Mouse (Mus musculus): ENCODE data around the gene Ppwd1.
"Not testable (repeated sequence)": the region's sequence is repeated elsewhere in the genome, so short reads cannot be mapped to it uniquely, and the experiment has no call there.

The Ppwd1 gene

DNA sequence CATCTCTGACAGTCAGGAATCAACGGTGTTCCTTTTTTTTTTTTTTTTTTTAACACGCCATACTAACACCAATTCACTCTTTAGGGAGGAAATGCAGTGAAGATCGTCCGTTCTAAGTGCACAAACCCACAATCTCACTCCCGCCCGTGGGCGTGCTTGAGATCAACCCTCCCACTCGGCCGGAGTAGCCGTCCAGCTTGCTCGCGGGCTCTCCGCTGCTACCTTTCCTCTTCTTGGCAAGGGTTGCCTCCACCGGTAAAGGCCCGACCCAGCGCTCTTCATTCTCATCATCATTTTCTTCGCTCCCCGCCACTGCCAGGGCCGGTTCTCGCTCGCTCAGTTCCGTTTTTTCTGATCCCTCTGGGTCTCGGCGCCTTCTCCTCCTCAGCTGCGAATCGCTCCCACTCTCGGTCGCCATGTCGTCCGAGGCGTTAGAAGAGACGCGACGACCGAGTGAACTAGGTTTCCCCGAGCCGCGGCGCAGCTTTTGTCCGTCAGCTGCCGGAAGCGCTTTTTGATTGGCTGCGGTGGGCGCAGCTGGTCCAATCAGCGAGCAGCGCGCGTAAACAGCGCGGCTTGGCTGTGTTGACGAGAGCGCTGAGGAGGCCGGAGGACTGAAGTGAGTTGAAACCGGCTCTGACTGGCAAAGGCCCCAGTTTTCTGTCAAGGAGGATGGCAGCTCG is at the start of gene Ppwd1, which contains the start of gene Cenpk:
Gene Ppwd1, minus strand, starts transcription at position 460 of the 683 bp plus-strand sequence.
Gene Cenpk, plus strand, starts transcription at position 228 of the 683 bp plus-strand sequence.
- peak; percentile 96 for DNase-seq (ENCODE audit: low spot score)

DNA sequence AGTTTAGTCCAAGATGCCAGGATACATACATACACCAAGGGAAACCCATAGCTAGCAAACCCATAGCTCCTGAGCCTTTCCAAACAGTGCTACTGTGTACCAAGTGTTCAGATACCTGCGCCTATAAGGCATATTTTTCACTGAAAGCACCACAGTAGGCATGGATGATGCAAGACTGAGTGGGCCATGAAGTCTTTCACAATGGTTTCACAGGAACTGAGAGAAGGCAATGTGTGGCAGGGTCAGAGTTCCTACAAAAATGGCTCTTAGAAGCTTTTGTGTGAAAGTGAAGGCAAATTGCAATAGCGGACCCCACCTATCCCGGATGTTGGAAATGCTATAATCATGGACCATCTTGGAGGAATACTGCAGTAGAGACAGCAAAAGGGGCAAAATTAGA is 30.4 kb upstream of the Ppwd1 start:
- DNase-seq (ENCODE audit: low spot score) = no peak

DNA sequence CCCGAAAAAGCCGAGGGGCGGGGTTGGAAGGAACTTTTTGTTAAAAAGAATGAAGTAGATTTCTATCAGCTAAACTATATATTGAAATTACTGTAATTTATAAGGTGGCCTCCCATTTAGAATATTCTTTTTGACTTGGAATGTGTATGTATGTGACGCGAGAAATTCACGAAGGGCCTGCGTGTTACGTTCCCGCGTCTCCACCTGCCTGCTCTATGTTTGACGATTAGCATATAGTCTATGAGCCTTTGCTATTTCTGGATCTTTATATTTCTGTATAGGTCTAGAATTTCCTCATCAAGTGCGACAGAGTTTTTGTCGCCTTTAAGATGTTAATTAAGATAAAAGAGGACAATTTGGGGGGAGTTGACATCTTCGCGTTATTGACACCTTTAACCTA is 538 bp upstream of the Ppwd1 start:
- no peak for DNase-seq (ENCODE audit: low spot score)

DNA sequence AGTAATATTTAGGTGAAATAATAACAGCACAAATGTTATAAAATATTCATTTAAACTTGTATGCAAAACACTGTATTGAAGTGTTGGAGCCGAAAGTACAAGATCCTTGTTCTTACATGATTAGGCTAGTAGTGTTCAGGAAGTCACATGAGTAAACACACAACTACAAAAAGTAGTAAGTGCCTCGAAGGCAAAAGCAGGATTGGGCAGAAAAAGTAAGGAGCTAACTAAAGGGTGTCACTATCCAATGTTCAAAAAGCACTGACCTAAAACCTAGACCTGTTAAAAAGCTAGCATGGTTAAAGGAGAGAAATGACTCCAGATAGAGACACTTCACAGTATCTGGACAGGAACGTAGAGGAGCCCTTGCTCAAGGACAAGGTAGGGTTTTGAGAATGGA is 1.2 kb downstream of the Ppwd1 start:
- DNase-seq (ENCODE audit: low spot score) = no peak

DNA sequence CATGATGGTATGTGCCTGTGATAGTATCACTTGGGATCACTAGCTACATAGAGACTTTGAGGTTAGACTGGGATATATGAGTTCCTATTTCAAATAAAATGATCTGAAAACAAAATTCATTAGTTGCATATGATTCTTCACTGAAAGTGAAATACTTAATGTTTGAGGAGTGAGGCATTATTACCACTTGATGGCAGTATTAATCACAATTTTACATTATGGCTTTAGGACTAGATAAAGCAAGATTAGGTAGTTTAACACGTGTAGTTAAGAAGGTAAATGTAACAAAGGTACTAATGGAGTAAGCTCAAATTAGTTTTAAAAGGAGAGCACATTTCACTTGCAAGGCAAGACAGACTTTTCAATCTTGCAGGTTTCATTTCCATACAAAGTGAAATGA is 24.3 kb downstream of the Ppwd1 start:
- no peak for DNase-seq (ENCODE audit: low spot score)

DNA sequence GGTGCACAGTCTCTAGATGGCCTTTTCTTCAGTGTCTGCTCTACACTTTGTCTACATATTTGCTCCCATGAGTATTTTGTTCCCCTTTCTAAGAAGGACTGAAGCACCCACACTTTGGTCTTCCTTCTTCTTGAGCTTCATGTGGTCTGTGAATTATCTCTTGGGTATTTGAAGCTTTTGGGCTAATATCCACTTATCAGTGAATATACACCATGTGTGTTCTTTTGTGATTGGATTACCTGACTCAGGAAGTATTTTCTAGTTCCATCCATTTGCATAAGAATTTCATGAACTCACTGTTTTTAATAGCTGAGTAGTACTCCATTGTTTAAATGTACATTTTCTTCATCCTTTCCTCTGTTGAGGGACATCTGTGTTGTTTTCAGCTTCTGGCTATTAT is 32.8 kb downstream of the Ppwd1 start:
- not testable (repeated sequence) for DNase-seq (ENCODE audit: low spot score)

DNA sequence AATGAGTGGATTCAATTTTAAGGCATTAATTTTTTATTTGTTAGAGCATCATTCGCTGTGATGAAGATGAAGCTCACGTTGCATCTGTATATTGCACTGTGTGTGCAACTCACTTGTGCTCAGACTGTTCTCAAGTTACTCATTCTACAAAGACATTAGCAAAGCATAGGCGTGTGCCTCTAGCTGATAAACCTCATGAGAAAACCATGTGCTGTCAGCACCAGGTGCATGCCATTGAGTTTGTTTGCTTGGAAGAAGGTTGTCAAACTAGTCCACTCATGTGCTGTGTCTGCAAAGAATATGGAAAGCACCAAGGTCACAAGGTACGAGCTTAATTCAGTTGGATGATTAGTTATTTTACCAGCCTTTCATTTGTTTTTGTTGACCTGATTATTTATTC is 41.3 kb downstream of the Ppwd1 start:
- no peak for DNase-seq (ENCODE audit: low spot score)

DNA sequence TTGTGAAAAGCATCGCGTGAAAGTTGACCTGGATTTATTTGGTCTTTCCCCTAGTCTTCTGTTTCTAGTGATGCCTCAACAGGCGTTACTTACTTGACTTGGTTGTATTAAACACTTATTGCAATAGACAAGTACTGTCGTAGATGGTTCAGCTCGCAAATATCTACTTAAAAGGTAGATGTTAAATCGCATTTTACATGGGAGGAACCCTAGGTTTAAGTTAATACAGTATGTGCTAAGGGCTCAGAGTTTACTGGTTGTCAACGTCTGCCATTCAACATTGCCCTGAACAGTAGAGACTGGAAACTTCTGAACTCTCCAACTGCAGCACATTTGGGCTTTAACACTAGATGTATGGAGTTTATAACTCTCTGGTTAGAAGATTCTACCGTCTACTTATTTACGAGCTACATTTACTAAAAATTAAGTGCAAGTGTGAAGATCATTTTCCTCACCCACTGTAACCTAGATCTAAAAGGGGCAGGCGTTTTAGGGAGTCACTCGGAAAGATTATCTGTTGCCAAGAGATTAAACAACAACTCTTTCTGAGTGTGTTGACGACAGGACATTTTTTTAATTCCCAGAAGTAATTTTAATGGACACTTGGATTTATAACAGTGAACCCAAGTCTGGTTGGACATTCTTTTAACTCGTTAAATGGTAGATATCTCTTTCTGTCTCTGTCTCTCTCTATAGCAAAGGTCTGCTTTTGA is 49.3 kb downstream of the Ppwd1 start:
- DNase-seq (ENCODE audit: low spot score) = no peak

DNA sequence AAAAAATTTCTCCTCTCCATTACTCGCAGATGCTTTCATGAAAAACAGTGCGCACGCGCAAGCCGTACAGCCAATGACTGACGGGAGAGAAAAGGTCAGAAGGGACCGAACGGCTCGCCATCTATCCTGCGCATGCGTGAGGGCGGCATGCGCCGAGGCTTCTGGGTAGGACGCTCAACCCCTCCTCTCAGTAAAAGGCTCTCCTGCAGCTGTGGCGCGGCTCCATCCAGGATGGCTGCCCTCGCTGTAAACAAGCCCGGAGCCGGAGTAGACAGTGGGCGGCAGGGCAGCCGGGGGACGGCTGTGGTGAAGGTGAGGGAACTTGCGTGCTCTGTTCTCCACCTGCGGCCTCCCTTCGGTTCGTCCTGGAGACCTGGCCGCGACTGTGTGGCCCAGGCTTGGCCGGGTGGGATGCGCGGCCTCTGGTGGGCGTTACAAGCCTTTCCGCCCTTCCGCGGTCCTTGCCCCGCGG is 50.0 kb downstream of the Ppwd1 start, which contains the start of gene Trim23:
Gene Trim23, plus strand, starts transcription at position 148 of the 472 bp plus-strand sequence.
- DNase-seq (ENCODE audit: low spot score) = peak; percentile 98

DNA sequence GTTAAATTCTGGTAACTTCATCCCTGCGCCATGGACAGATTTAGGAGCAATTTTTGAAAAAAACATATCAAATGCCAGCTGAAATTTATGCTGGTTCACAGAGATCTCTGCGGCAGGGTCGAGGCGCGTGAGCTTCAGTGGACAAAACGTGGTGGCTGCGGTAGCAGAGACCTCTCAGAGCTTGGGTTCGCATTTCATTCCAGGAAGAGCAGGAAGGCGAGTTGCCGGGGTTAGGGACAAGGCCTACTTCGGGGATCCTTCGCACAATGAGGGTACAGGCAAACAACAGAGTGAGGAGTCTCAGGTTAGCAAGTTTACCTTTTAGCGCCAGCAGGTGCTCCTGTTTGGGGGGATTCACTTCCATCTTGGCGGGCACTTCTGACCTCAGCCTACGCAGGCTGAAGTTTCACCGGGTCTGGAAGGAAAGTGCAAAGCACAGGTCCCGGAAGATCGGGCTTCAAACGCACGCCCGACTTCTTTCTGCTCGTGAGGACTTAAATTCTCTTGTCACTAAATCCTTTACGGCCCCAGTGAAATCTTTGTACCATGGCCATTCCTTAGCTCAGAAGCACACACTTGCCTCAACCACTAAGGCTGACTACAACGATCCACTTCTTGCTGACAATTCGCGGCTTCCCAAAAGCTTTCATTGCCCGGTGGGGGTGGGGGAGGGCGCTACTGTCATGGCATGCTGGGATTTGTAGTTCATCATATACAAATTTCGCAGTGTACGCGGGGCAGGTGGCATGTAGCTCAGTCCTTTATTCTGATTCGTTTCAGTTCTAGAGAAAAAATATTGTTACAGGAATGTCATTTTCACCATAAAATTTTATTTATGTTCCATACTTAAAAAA is 50.6 kb downstream of the Ppwd1 start, which contains the start of gene Trappc13:
Gene Trappc13, minus strand, starts transcription at position 674 of the 854 bp plus-strand sequence.
- DNase-seq (ENCODE audit: low spot score) = no peak

DNA sequence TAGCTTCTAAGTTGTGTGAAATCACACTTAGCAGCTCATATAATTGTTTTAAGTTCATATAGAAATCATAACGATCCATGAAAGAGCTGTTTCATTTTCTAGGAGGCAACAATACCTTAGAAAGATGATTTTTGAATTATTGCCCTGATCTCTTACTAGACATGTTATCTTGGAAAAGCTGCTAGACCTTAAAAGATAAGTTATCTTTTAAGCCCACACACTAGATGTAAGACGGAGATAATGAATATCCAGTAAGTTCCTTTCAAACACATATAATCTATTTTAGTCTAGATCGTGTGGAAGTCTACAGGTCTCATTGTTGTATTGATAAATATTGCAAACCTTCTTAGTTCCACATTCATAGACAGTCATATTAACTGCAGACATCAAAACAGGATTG is 51.8 kb downstream of the Ppwd1 start:
- DNase-seq (ENCODE audit: low spot score) = no peak

DNA sequence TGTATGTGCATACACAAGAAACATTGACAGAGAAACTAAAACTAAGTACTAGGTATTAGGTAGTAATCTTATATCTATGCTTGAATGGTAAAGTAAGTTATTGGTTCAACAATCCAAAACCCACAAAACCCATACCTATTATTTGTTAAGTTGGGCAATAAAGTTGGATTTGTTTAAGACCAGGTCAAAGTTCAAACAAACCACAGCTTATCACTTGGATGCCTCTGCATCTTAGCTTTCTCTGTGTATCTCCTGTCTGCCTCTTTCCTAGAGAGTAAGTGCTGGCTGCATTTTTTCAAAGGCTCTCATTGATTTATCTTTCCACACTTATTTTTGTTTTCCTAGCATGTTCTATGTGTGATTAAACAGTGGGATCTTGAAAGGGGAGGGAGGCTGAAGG is 56.1 kb downstream of the Ppwd1 start:
- no peak for DNase-seq (ENCODE audit: low spot score)

DNA sequence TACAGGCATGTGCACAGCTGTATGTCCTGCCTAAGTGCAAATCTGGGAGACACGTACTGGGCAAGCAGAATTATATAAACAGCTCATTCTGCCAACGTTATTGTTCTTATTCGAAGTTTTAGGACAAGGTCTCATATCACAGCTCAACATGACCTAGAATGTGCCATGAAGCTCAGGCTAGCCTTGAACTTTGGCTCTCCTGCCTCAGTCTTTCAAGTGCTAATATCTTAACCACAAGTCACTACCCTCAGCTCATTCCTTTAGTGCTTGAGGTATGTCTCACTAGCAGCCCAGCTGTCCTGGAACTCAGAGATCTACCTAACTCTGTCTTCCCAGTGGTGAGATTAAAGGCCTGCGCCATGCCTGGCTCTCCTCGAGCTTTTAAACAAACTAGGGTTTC is 56.9 kb downstream of the Ppwd1 start:
- no peak for DNase-seq (ENCODE audit: low spot score)

DNA sequence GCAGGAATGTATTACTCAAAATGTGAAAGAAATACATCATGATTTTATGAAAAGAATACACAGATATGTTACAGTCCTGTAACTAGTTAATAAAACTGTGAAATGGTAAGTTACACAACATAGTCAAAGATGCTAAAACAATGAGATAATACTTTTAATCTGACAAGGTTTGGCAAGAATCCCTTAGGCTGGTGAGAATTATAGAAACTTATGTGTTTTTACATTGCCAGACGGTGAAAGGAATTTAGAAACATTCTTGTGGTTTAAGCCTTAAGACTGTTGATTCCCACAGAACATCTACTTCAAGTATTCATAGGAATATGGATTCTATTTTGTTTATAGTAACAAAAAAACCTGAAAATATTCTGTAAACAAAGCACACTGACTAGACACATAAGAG is 73.0 kb downstream of the Ppwd1 start:
- no peak for DNase-seq (ENCODE audit: low spot score)

Data from lung, postnatal 25 days (tissue).